Mouse (Mus musculus) lung, adult 2 months (tissue): ENCODE data around the gene Cryaa.

Experiments
- CTCF ChIP-seq: fragments of 200-500 bp; IDR thresholded peaks from 2 replicates; pipeline ENCODE4 v1.5.1; 2011; ENCODE audit warnings: mild to moderate bottlenecking, low read length, control low read depth; ENCODE audit not compliant: insufficient read depth
- POLR2A ChIP-seq: fragments of 200-500 bp; IDR thresholded peaks from 2 replicates; pipeline ENCODE4 v1.6.1; 2011; ENCODE audit warnings: low read depth, mild to moderate bottlenecking, control low read depth, low read length, borderline replicate concordance; ENCODE audit errors: extremely low read depth

- TF ChIP-seq POLR2A: no peak
- TF ChIP-seq CTCF: no peak
These were observed 20.2 kb upstream of the Cryaa start for GRCm38 (mm10) chr17:31657141-31657983.
